Mouse (Mus musculus): ENCODE data around the gene Bod1.

Bod1 gene

DNA sequence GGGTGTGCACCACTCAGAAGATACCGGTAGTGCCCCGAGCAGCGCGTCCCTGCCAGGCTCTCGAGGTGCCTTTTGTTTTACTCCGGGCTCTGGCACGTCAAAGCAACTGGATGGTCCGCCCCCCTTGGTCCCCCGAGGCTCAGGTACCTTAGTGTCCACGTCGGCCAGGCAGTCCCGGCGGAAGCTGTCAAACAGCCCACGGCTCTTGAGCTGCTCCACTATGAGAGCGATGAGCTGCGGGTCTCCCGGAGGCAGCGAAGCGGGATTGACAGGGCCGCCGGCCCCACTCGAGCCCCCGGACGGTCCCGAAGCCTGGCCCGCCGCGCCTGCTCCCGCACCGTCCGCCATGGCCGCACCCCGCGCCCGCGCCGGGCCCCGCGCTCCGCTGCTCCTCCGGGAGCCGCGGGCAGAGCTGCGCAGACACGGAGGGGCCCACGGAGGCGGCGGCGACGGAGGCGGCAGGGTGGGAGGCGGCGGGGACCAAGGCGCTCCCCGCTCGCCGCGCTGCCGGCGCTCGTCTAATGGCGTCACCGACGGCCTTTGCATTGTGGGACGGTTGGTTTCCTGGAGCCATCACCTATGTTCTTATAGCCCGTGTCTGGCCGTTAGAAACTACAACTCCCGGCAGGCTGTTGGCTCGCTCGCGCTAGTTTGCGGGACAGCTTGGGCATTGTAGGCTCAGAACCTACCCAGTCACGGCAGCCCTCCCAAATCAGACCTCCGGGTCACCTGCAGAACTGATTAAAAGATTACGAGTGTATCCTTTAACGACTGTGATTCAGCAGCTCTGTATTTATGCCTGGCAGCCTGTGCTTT lies at the start of gene Bod1:
Gene Bod1, minus strand, starts transcription at position 532 of the 816 bp plus-strand sequence.
- peak; percentile 88 for DNase-seq (ENCODE audit: extremely low read depth, low read depth)

DNA sequence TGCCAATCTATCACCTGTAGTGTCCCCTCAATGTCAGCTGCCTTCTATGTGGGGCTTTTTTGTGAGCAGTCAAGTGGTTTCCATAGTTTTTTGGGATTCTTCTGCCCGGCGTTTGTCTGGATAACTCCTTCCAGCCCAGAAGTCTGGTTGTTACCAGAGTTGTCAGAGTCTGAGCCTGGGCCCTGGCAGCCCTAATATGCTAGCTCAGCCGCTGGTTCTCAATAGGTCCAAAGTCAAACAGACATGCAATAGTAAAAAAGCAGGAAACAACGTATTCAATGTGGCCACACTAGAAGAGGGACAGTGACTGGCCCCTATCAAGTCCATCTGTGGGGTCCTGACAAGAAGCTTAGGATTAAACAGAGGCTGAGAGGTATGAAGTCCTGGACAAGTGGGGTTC lies 47.4 kb upstream of the Bod1 start:
- no peak for DNase-seq (ENCODE audit: extremely low read depth, low read depth)

GRCm38 (mm10) chr11:31717926-31718735 lies 46.4 kb upstream of the Bod1 start:
- DNase-seq (ENCODE audit: extremely low read depth, low read depth), result no peak

GRCm38 (mm10) chr11:31713641-31714121 lies 42.0 kb upstream of the Bod1 start:
- no peak for DNase-seq (ENCODE audit: extremely low read depth, low read depth)

DNA sequence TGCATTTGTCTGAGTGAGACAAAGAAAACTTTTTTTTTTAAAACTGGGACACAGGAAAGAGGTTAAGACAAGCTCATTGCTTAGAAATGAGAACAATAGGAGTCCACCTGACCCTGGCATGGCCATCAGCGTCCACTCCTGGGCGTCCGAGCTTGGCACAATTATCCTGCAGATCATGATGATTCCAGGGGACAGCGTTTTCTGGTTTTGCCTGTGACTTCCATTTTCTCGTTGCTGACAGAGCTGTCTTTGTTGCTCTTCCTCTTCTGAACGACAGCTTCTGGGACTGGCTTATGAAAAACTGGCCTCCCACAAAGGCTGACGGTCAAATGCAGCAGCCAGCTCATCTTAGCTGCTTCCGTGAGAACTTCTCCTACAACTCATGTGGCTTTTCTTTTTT lies 41.4 kb upstream of the Bod1 start:
- no peak for DNase-seq (ENCODE audit: extremely low read depth, low read depth)

DNA sequence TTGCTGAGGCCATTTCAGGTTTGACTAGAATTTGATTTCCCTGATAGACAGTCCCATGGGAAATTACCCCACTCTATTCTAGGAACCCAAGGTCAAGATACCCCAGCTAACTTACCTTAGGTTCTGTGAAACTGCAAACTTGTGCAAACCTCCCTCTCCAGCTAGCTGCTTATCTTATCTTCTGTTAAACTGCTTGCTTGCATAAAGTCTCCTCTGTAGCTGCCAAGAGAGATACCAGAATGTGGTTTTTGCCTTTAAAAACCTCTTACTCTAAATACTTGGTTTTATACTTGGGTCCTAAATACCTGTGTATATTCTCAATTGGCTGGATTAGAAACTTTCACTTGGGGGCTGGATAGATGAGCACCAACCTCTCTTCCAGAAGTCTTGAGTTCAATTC lies 36.1 kb upstream of the Bod1 start:
- peak; percentile 12 for DNase-seq (ENCODE audit: extremely low read depth, low read depth)

GRCm38 (mm10) chr11:31703173-31703572 lies 31.5 kb upstream of the Bod1 start:
- DNase-seq (ENCODE audit: extremely low read depth, low read depth), result no peak

- DNase-seq (ENCODE audit: extremely low read depth, low read depth), result no peak
These were observed 30.2 kb upstream of the Bod1 start for GRCm38 (mm10) chr11:31701901-31702300.

- no peak for DNase-seq (ENCODE audit: extremely low read depth, low read depth)
These were observed 27.8 kb upstream of the Bod1 start for GRCm38 (mm10) chr11:31699502-31699901.

DNA sequence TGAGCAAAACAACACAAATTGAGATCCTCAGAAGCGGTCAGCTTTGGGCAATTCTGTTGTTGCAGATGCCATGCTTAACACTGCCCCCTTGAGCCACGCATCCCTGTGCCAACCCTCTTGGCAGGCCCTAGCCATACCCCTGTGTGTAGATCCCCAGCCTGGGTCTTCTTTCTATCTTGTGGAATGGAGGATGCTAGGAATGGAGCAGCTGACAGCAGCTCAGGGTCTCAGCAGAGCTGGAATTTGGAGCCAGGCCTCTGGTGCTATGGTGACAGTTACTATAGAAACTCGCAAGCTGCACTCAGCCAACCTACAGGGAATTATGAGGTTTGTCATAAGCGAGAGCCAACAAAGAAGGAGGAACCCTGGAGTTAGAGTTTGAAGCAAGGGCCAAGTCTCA lies 23.1 kb upstream of the Bod1 start:
- no peak for DNase-seq (ENCODE audit: extremely low read depth, low read depth)

- DNase-seq (ENCODE audit: extremely low read depth, low read depth), result peak; percentile 17
These were observed 22.4 kb upstream of the Bod1 start for GRCm38 (mm10) chr11:31694109-31694508.

- no peak for DNase-seq (ENCODE audit: extremely low read depth, low read depth)
These were observed 21.6 kb upstream of the Bod1 start for GRCm38 (mm10) chr11:31693322-31693721.

GRCm38 (mm10) chr11:31688956-31689355 lies 17.3 kb upstream of the Bod1 start:
- DNase-seq (ENCODE audit: extremely low read depth, low read depth), result no peak

DNA sequence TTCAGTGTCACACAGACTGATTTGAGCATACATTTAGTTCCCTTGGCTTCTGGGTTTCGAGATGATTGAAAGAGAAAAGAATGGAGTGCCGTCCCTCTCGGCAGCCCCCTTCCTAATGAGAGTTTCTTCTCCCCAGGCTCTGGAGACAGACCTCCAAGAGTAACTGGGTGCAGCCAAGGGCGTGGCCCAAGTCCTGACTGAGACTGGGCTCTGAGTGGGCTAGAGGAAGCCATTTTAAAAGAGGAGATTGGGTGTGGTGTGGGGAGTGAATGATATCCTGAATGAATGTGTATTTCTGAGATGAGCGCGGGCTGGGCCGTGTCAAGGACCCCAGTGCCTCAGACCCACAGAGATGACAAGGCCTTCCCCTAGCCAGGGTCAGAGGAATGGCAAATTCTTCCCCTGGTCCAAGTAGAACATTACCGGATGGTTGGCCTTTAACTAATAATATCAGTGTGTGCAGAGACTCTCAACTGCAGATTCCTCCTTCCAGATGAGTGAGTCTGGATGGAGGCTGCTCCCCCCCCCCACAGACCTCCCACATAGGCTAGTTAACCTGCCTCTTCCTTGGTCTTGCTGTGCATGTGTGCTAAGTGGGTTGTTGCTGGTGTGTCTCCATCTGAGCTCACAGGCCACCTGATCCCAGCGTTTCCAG lies 13.4 kb upstream of the Bod1 start:
- DNase-seq (ENCODE audit: extremely low read depth, low read depth), result no peak

- no peak for DNase-seq (ENCODE audit: extremely low read depth, low read depth)
These were observed 12.4 kb upstream of the Bod1 start for GRCm38 (mm10) chr11:31684126-31684525.

- DNase-seq (ENCODE audit: extremely low read depth, low read depth), result no peak
These were observed 8.2 kb upstream of the Bod1 start for GRCm38 (mm10) chr11:31679840-31680381.

GRCm38 (mm10) chr11:31677309-31677708 lies 5.6 kb upstream of the Bod1 start:
- no peak for DNase-seq (ENCODE audit: extremely low read depth, low read depth)

DNA sequence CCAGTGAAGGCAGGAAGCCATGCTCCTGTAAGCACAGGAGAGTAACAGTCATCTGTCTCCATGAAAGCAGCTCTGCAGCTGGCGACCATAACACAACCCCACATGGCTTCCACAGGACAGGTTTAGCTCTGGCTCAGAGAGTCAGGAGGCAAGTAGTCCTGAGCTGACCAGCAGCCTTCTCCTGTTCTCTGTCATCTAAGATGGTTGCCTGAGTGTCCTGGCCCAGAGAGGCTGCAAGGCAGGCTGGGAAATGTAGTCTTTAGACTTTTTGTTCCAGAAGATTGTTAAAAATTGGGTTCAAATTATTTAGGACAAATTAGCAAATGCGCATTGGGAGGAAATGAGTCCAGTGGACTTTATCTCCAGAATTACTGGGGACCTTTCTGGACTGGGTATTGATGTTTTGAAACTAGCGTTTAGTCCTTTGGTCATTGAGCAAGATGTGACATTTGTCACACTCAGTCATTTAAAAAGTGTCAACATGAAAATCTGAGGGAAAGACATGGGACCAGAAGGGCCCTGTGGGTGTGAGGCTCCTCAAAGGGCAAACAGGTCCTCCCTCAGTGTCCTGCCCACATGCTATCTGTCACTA lies 5.1 kb upstream of the Bod1 start:
- DNase-seq (ENCODE audit: extremely low read depth, low read depth), result no peak

DNA sequence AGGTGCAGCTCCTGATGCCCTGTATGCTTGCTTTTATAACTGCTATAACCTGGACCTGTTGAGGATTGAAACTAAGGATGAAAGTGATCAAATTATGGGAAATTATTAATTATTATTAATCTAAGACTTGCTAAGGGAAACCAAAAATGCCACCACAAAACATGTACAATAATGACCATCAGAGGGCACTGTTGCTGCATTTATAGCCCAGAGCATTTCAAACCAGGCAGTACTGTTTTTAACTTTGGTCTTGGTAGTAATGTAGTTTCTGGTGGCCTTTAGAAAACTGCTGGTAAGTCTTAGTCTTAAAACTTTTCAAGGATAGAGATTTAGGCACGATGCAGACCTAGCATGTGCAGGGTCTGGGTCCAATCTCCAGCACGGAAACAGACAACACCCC lies 3.7 kb upstream of the Bod1 start:
- peak; percentile 59 for DNase-seq (ENCODE audit: extremely low read depth, low read depth)

- DNase-seq (ENCODE audit: extremely low read depth, low read depth), result no peak
These were observed 482 bp upstream of the Bod1 start for GRCm38 (mm10) chr11:31672170-31672563.

DNA sequence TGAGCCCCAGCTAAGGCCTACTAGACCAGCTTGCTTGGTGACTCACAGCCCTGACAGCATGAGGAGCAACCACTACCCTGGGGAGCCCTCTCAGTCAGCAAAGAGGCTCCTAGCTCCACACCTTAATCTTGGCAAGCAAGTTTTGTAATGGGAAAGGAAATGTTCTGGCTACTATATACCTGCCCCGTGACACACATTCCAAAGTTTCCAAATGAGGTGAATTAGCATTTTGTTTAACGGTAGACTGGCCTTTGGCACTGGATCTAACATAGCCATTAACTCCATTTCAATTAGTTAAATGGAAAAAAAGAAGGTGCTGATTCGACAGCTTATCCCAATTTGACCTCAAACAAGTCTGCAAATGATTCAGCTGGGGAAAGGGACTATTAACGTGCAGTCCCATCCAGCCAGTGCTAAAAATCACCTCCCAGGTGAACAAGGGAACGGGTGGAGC lies 1.2 kb downstream of the Bod1 start:
- no peak for DNase-seq (ENCODE audit: extremely low read depth, low read depth)
